Mouse (Mus musculus): ENCODE data around the gene Glud1. TPM values are rescaled to one million over a fixed set of nuclear protein-coding genes. Genes with fewer than 3 reads are reported as not detected.
A peak's percentile ranks its signal among the peaks of the same experiment; 100 is the strongest.

The Glud1 gene
- polyA plus RNA-seq (2015; fragmentation: Nextera tagmentation; extraction: Ambion mirVana) = 89.8 and 92.8 TPM in 2 replicates

- no peaks in the 10 kb centered on the region for H3K36me3 ChIP-seq (ENCODE audit: control insufficient read depth, insufficient read depth, low read length)
- peak within 1 kb of the TSS; percentile 92 for H3K4me2 ChIP-seq (ENCODE audit: low read length)
- H3K4me3 ChIP-seq (ENCODE audit: low read depth, low read length) = peak within 1 kb of the TSS; percentile 64
- peak within 1 kb of the TSS; percentile 93 for H3K9ac ChIP-seq (ENCODE audit: low read depth, low read length)
- H3K9me3 ChIP-seq (replicated peaks; ENCODE audit: control insufficient read depth, low read length, poor library complexity, severe bottlenecking) = no peaks in the 10 kb centered on the region
- peak within 1 kb of the TSS; percentile 94 for H3K27ac ChIP-seq (ENCODE audit: low read length)
- H3K4me1 ChIP-seq (ENCODE audit: control insufficient read depth, insufficient read depth, low read length) = peaks cover 33% of the 10 kb centered on the region
- WGBS = under 1% methylated on average over 72 of the region's 100 CpGs
- H3K27me3 ChIP-seq (ENCODE audit: control insufficient read depth, insufficient read depth, low read depth, low read length) = no peaks in the 10 kb centered on the region
- ATAC-seq = peak; percentile 96
Observed at GRCm38 (mm10) chr14:34310234-34310965, at the start of gene Glud1, which contains the start of gene Shld2. Gene Glud1, plus strand, starts transcription at chr14:34310727. Gene Shld2, minus strand, starts transcription at chr14:34310493.

- no peak overlapping the region for H3K4me2 ChIP-seq (ENCODE audit: low read length)
- WGBS = 79% methylated on average over 9 of the region's 9 CpGs
- no peak overlapping the region for H3K4me3 ChIP-seq (ENCODE audit: low read depth, low read length)
- no peaks in the 10 kb centered on the region for H3K27me3 ChIP-seq (ENCODE audit: control insufficient read depth, insufficient read depth, low read depth, low read length)
- ATAC-seq = no peak
- no peaks in the 10 kb centered on the region for H3K9me3 ChIP-seq (replicated peaks; ENCODE audit: control insufficient read depth, low read length, poor library complexity, severe bottlenecking)
- no peak overlapping the region for H3K27ac ChIP-seq (ENCODE audit: low read length)
- no peak overlapping the region for H3K9ac ChIP-seq (ENCODE audit: low read depth, low read length)
- H3K4me1 ChIP-seq (ENCODE audit: control insufficient read depth, insufficient read depth, low read length) = no peaks in the 10 kb centered on the region
- no peaks in the 10 kb centered on the region for H3K36me3 ChIP-seq (ENCODE audit: control insufficient read depth, insufficient read depth, low read length)
Observed at GRCm38 (mm10) chr14:34268046-34268445, 42.5 kb upstream of the Glud1 start.

GRCm38 (mm10) chr14:34273280-34273679 is 37.2 kb upstream of the Glud1 start:
- no peak for ATAC-seq
- H3K27ac ChIP-seq (ENCODE audit: low read length) = no peak overlapping the region

GRCm38 (mm10) chr14:34274141-34274540 is 36.4 kb upstream of the Glud1 start:
- Histone ChIP-seq H3K9me3 (replicated peaks; ENCODE audit: control insufficient read depth, low read length, poor library complexity, severe bottlenecking) (no peaks in the 10 kb centered on the region), H3K36me3 (ENCODE audit: control insufficient read depth, insufficient read depth, low read length) (no peaks in the 10 kb centered on the region), H3K27ac (ENCODE audit: low read length) (no peak overlapping the region), H3K4me3 (ENCODE audit: low read depth, low read length) (no peak overlapping the region), H3K4me1 (ENCODE audit: control insufficient read depth, insufficient read depth, low read length) (no peaks in the 10 kb centered on the region), H3K9ac (ENCODE audit: low read depth, low read length) (no peak overlapping the region), H3K27me3 (ENCODE audit: control insufficient read depth, insufficient read depth, low read depth, low read length) (no peaks in the 10 kb centered on the region), H3K4me2 (ENCODE audit: low read length) (no peak overlapping the region)
- 96% methylated on average over 3 of the region's 3 CpGs for WGBS
- no peak for ATAC-seq

More at GRCm38 (mm10) chr14:34273280-34273679, 37.2 kb upstream of the Glud1 start:
- Histone ChIP-seq H3K36me3 (ENCODE audit: control insufficient read depth, insufficient read depth, low read length) (no peaks in the 10 kb centered on the region), H3K4me3 (ENCODE audit: low read depth, low read length) (no peak overlapping the region), H3K9ac (ENCODE audit: low read depth, low read length) (no peak overlapping the region), H3K4me2 (ENCODE audit: low read length) (no peak overlapping the region), H3K4me1 (ENCODE audit: control insufficient read depth, insufficient read depth, low read length) (no peaks in the 10 kb centered on the region), H3K9me3 (replicated peaks; ENCODE audit: control insufficient read depth, low read length, poor library complexity, severe bottlenecking) (no peaks in the 10 kb centered on the region), H3K27me3 (ENCODE audit: control insufficient read depth, insufficient read depth, low read depth, low read length) (no peaks in the 10 kb centered on the region)
- 64% methylated on average over 2 of the region's 2 CpGs for WGBS

GRCm38 (mm10) chr14:34275225-34275624 is 35.3 kb upstream of the Glud1 start:
- 88% methylated on average over 4 of the region's 4 CpGs for WGBS
- H3K27me3 ChIP-seq (ENCODE audit: control insufficient read depth, insufficient read depth, low read depth, low read length) = no peaks in the 10 kb centered on the region
- no peaks in the 10 kb centered on the region for H3K4me1 ChIP-seq (ENCODE audit: control insufficient read depth, insufficient read depth, low read length)
- no peaks in the 10 kb centered on the region for H3K9me3 ChIP-seq (replicated peaks; ENCODE audit: control insufficient read depth, low read length, poor library complexity, severe bottlenecking)
- H3K36me3 ChIP-seq (ENCODE audit: control insufficient read depth, insufficient read depth, low read length) = no peaks in the 10 kb centered on the region
- no peak for ATAC-seq
- H3K27ac ChIP-seq (ENCODE audit: low read length) = no peak overlapping the region
- no peak overlapping the region for H3K9ac ChIP-seq (ENCODE audit: low read depth, low read length)
- no peak overlapping the region for H3K4me3 ChIP-seq (ENCODE audit: low read depth, low read length)
- H3K4me2 ChIP-seq (ENCODE audit: low read length) = no peak overlapping the region

- ATAC-seq = no peak
- Histone ChIP-seq H3K4me1 (ENCODE audit: control insufficient read depth, insufficient read depth, low read length) (no peaks in the 10 kb centered on the region), H3K4me2 (ENCODE audit: low read length) (no peak overlapping the region), H3K9me3 (replicated peaks; ENCODE audit: control insufficient read depth, low read length, poor library complexity, severe bottlenecking) (no peaks in the 10 kb centered on the region), H3K36me3 (ENCODE audit: control insufficient read depth, insufficient read depth, low read length) (no peaks in the 10 kb centered on the region), H3K27ac (ENCODE audit: low read length) (no peak overlapping the region), H3K9ac (ENCODE audit: low read depth, low read length) (no peak overlapping the region), H3K27me3 (ENCODE audit: control insufficient read depth, insufficient read depth, low read depth, low read length) (no peaks in the 10 kb centered on the region), H3K4me3 (ENCODE audit: low read depth, low read length) (no peak overlapping the region)
- WGBS = 81% methylated on average over 4 of the region's 4 CpGs
Observed at GRCm38 (mm10) chr14:34279726-34280125, 30.8 kb upstream of the Glud1 start.

- Histone ChIP-seq H3K27ac (ENCODE audit: low read length) (no peak overlapping the region), H3K27me3 (ENCODE audit: control insufficient read depth, insufficient read depth, low read depth, low read length) (no peaks in the 10 kb centered on the region), H3K9ac (ENCODE audit: low read depth, low read length) (no peak overlapping the region), H3K9me3 (replicated peaks; ENCODE audit: control insufficient read depth, low read length, poor library complexity, severe bottlenecking) (no peaks in the 10 kb centered on the region), H3K4me3 (ENCODE audit: low read depth, low read length) (no peak overlapping the region), H3K4me1 (ENCODE audit: control insufficient read depth, insufficient read depth, low read length) (no peaks in the 10 kb centered on the region), H3K36me3 (ENCODE audit: control insufficient read depth, insufficient read depth, low read length) (no peaks in the 10 kb centered on the region), H3K4me2 (ENCODE audit: low read length) (no peak overlapping the region)
- no peak for ATAC-seq
- WGBS = 94% methylated on average over 2 of the region's 2 CpGs
Observed at GRCm38 (mm10) chr14:34280798-34281197, 29.7 kb upstream of the Glud1 start.

GRCm38 (mm10) chr14:34281736-34282269 is 28.7 kb upstream of the Glud1 start:
- H3K4me1 ChIP-seq (ENCODE audit: control insufficient read depth, insufficient read depth, low read length) = no peaks in the 10 kb centered on the region
- H3K36me3 ChIP-seq (ENCODE audit: control insufficient read depth, insufficient read depth, low read length) = no peaks in the 10 kb centered on the region
- no peaks in the 10 kb centered on the region for H3K9me3 ChIP-seq (replicated peaks; ENCODE audit: control insufficient read depth, low read length, poor library complexity, severe bottlenecking)
- H3K4me3 ChIP-seq (ENCODE audit: low read depth, low read length) = no peak overlapping the region
- no peak overlapping the region for H3K27ac ChIP-seq (ENCODE audit: low read length)
- H3K27me3 ChIP-seq (ENCODE audit: control insufficient read depth, insufficient read depth, low read depth, low read length) = no peaks in the 10 kb centered on the region
- no peak for ATAC-seq
- H3K4me2 ChIP-seq (ENCODE audit: low read length) = no peak overlapping the region
- H3K9ac ChIP-seq (ENCODE audit: low read depth, low read length) = no peak overlapping the region
- 95% methylated on average over 5 of the region's 5 CpGs for WGBS

GRCm38 (mm10) chr14:34288396-34288795 is 22.1 kb upstream of the Glud1 start:
- no peaks in the 10 kb centered on the region for H3K36me3 ChIP-seq (ENCODE audit: control insufficient read depth, insufficient read depth, low read length)
- no peak overlapping the region for H3K27ac ChIP-seq (ENCODE audit: low read length)
- WGBS = 89% methylated on average over 2 of the region's 2 CpGs
- no peak for ATAC-seq
- no peak overlapping the region for H3K4me3 ChIP-seq (ENCODE audit: low read depth, low read length)
- no peaks in the 10 kb centered on the region for H3K9me3 ChIP-seq (replicated peaks; ENCODE audit: control insufficient read depth, low read length, poor library complexity, severe bottlenecking)
- H3K4me2 ChIP-seq (ENCODE audit: low read length) = no peak overlapping the region
- no peaks in the 10 kb centered on the region for H3K27me3 ChIP-seq (ENCODE audit: control insufficient read depth, insufficient read depth, low read depth, low read length)
- H3K4me1 ChIP-seq (ENCODE audit: control insufficient read depth, insufficient read depth, low read length) = no peaks in the 10 kb centered on the region
- H3K9ac ChIP-seq (ENCODE audit: low read depth, low read length) = no peak overlapping the region
